Comparison of ENCODE assay signal across 8 mouse cellular contexts in genomic region chr11:3983863-3984745, GRCm38 (mm10). TPM values are rescaled to one million over a fixed set of nuclear protein-coding genes. Genes with fewer than 3 reads are reported as not detected.
DNase-seq lines count a peak whose midpoint lies in the region; ATAC-seq lines count a peak whose summit lies in the region.

No protein-coding gene starts in this region.

- H3K9me3 ChIP-seq in erythroblast, embryonic 14.5 days (ENCODE audit: control insufficient read depth, low read length), result no peaks in the 10 kb centered on the region
- H3K9me3 ChIP-seq in forebrain, embryonic 13.5 days (replicated peaks), result no peaks in the 10 kb centered on the region
- no peaks in the 10 kb centered on the region for H3K9me3 ChIP-seq in midbrain, embryonic 10.5 days (replicated peaks)

- peak overlapping the region; percentile 47 for H3K4me3 ChIP-seq in erythroblast, embryonic 14.5 days (replicated peaks)
- H3K4me3 ChIP-seq in forebrain, embryonic 13.5 days, result peak overlapping the region; percentile 41
- peak overlapping the region; percentile 56 for H3K4me3 ChIP-seq in midbrain, embryonic 10.5 days

- no peak for ATAC-seq in erythroblast, adult 5-6 weeks (replicated peaks; ENCODE audit: low FRiP score, poor library complexity, severe bottlenecking)
- ATAC-seq in forebrain, embryonic 13.5 days, result peak; percentile 41; the same call in 1 of the 2 replicates
- ATAC-seq in granulocyte monocyte progenitor cell, adult 5-6 weeks (replicated peaks; ENCODE audit: poor library complexity, severe bottlenecking), result no peak
- no peak for ATAC-seq in erythroid progenitor cell, adult 5-6 weeks (replicated peaks; ENCODE audit: low FRiP score, poor library complexity, severe bottlenecking)

- peak overlapping the region; percentile 64 for H3K9ac ChIP-seq in forebrain, embryonic 13.5 days

- H3K27me3 ChIP-seq in erythroblast, embryonic 14.5 days (ENCODE audit: control insufficient read depth), result peaks cover 37% of the 10 kb centered on the region
- H3K27me3 ChIP-seq in forebrain, embryonic 13.5 days, result peaks cover 26% of the 10 kb centered on the region
- peaks cover 31% of the 10 kb centered on the region for H3K27me3 ChIP-seq in midbrain, embryonic 10.5 days (ENCODE audit: low read depth, poor library complexity, severe bottlenecking)

- no peaks in the 10 kb centered on the region; the same call in none of the 2 replicates for H3K4me1 ChIP-seq in erythroblast, embryonic 14.5 days (ENCODE audit: control insufficient read depth)
- H3K4me1 ChIP-seq in forebrain, embryonic 13.5 days, result peaks cover 9% of the 10 kb centered on the region
- H3K4me1 ChIP-seq in midbrain, embryonic 10.5 days, result peaks cover 27% of the 10 kb centered on the region

- peak; percentile 76 to 86 for DNase-seq in kidney, postnatal 36 days
- DNase-seq in midbrain, embryonic 10.5 days (ENCODE audit: low spot score), result no peak
- no peak for DNase-seq in cerebellum, adult 8-10 months

- H3K36me3 ChIP-seq in erythroblast, embryonic 14.5 days (ENCODE audit: control insufficient read depth), result peaks cover 21% of the 10 kb centered on the region
- peaks cover 23% of the 10 kb centered on the region for H3K36me3 ChIP-seq in forebrain, embryonic 13.5 days (ENCODE audit: poor library complexity, severe bottlenecking)
- peaks cover 30% of the 10 kb centered on the region for H3K36me3 ChIP-seq in midbrain, embryonic 10.5 days

- no peak overlapping the region for H3K27ac ChIP-seq in forebrain, embryonic 13.5 days
- peak overlapping the region; percentile 57 for H3K27ac ChIP-seq in midbrain, embryonic 10.5 days (replicated peaks)

- peak overlapping the region; percentile 68 for H3K4me2 ChIP-seq in forebrain, embryonic 13.5 days

- WGBS in forebrain, embryonic 13.5 days, result 13% methylated on average over 15 of the region's 15 CpGs
- WGBS in midbrain, embryonic 10.5 days, result 15% methylated on average over 15 of the region's 15 CpGs

RNA-seq across cellular contexts. Expression of gene Gal3st1, which starts 0.7 kb away (rescaled TPM):
- polyA plus RNA-seq in erythroblast, embryonic 14.5 days (2012), result not detected in 2 replicates
- not detected in 2 replicates for total RNA-seq in erythroblast, adult 5-6 weeks (2015; ENCODE audit: low replicate concordance)
- not detected in 2 replicates for total RNA-seq in erythroblast, adult 5-6 weeks (2017; ENCODE audit: low replicate concordance)
- polyA plus RNA-seq in forebrain, embryonic 13.5 days (2015; fragmentation: Nextera tagmentation; extraction: Ambion mirVana), result 0.58 and 0.76 TPM in 2 replicates
- 0.16 TPM in 2 replicates for polyA plus RNA-seq in midbrain, embryonic 10.5 days (2016; fragmentation: Nextera tagmentation; extraction: Ambion mirVana)
- 0.21 and 1.3 TPM in 2 replicates for total RNA-seq in granulocyte monocyte progenitor cell, adult 5-6 weeks (2014; fragmentation: Nextera tagmentation)
- total RNA-seq in granulocyte monocyte progenitor cell, adult 5-6 weeks (2017), result 0.62 and 1.0 TPM in 2 replicates
- total RNA-seq in erythroid progenitor cell, adult 5-6 weeks (2015; ENCODE audit: low replicate concordance), result not detected in 2 replicates
- total RNA-seq in erythroid progenitor cell, adult 5-6 weeks (2017; ENCODE audit: low replicate concordance), result not detected in 2 replicates

RNA-seq across cellular contexts. Expression of gene 4930556J24Rik, which starts 7.5 kb away (rescaled TPM):
- polyA plus RNA-seq in erythroblast, embryonic 14.5 days (2012), result not detected in 2 replicates
- not detected in 2 replicates for total RNA-seq in erythroblast, adult 5-6 weeks (2015; ENCODE audit: low replicate concordance)
- total RNA-seq in erythroblast, adult 5-6 weeks (2017; ENCODE audit: low replicate concordance), result not detected in 2 replicates
- 0.20 TPM in 1 of 2 replicates, not detected in the other for polyA plus RNA-seq in forebrain, embryonic 13.5 days (2015; fragmentation: Nextera tagmentation; extraction: Ambion mirVana)
- 0.19 and 0.33 TPM in 2 replicates for polyA plus RNA-seq in midbrain, embryonic 10.5 days (2016; fragmentation: Nextera tagmentation; extraction: Ambion mirVana)
- total RNA-seq in granulocyte monocyte progenitor cell, adult 5-6 weeks (2014; fragmentation: Nextera tagmentation), result not detected in 2 replicates
- total RNA-seq in granulocyte monocyte progenitor cell, adult 5-6 weeks (2017), result not detected in 2 replicates
- total RNA-seq in erythroid progenitor cell, adult 5-6 weeks (2015; ENCODE audit: low replicate concordance), result not detected in 2 replicates
- total RNA-seq in erythroid progenitor cell, adult 5-6 weeks (2017; ENCODE audit: low replicate concordance), result not detected in 2 replicates

RNA-seq across cellular contexts. Expression of gene Pes1, which starts 20.3 kb away (rescaled TPM):
- polyA plus RNA-seq in erythroblast, embryonic 14.5 days (2012), result 1.3 and 2.5 TPM in 2 replicates
- total RNA-seq in erythroblast, adult 5-6 weeks (2015; ENCODE audit: low replicate concordance), result 11.3 and 15.0 TPM in 2 replicates
- total RNA-seq in erythroblast, adult 5-6 weeks (2017; ENCODE audit: low replicate concordance), result 19.0 and 20.4 TPM in 2 replicates
- polyA plus RNA-seq in forebrain, embryonic 13.5 days (2015; fragmentation: Nextera tagmentation; extraction: Ambion mirVana), result 70.6 and 77.0 TPM in 2 replicates
- polyA plus RNA-seq in midbrain, embryonic 10.5 days (2016; fragmentation: Nextera tagmentation; extraction: Ambion mirVana), result 96.3 and 103 TPM in 2 replicates
- total RNA-seq in granulocyte monocyte progenitor cell, adult 5-6 weeks (2014; fragmentation: Nextera tagmentation), result 69.2 and 87.0 TPM in 2 replicates
- 124 and 182 TPM in 2 replicates for total RNA-seq in granulocyte monocyte progenitor cell, adult 5-6 weeks (2017)
- total RNA-seq in erythroid progenitor cell, adult 5-6 weeks (2015; ENCODE audit: low replicate concordance), result 5.8 and 6.3 TPM in 2 replicates
- 9.8 and 10.5 TPM in 2 replicates for total RNA-seq in erythroid progenitor cell, adult 5-6 weeks (2017; ENCODE audit: low replicate concordance)

RNA-seq across cellular contexts. Expression of gene Sec14l4, which starts 47.2 kb away (rescaled TPM):
- polyA plus RNA-seq in erythroblast, embryonic 14.5 days (2012), result 0.02 TPM in 1 of 2 replicates, not detected in the other
- not detected in 2 replicates for total RNA-seq in erythroblast, adult 5-6 weeks (2015; ENCODE audit: low replicate concordance)
- total RNA-seq in erythroblast, adult 5-6 weeks (2017; ENCODE audit: low replicate concordance), result not detected in 2 replicates
- 0.10 TPM in 1 of 2 replicates, not detected in the other for polyA plus RNA-seq in forebrain, embryonic 13.5 days (2015; fragmentation: Nextera tagmentation; extraction: Ambion mirVana)
- polyA plus RNA-seq in midbrain, embryonic 10.5 days (2016; fragmentation: Nextera tagmentation; extraction: Ambion mirVana), result not detected in 2 replicates
- total RNA-seq in granulocyte monocyte progenitor cell, adult 5-6 weeks (2014; fragmentation: Nextera tagmentation), result not detected in 2 replicates
- not detected in 2 replicates for total RNA-seq in granulocyte monocyte progenitor cell, adult 5-6 weeks (2017)
- total RNA-seq in erythroid progenitor cell, adult 5-6 weeks (2015; ENCODE audit: low replicate concordance), result not detected in 2 replicates
- not detected in 2 replicates for total RNA-seq in erythroid progenitor cell, adult 5-6 weeks (2017; ENCODE audit: low replicate concordance)

RNA-seq across cellular contexts. Expression of gene Tcn2, which starts 52.1 kb away (rescaled TPM):
- polyA plus RNA-seq in erythroblast, embryonic 14.5 days (2012), result 0.07 and 0.08 TPM in 2 replicates
- total RNA-seq in erythroblast, adult 5-6 weeks (2015; ENCODE audit: low replicate concordance), result 33.4 and 50.3 TPM in 2 replicates
- total RNA-seq in erythroblast, adult 5-6 weeks (2017; ENCODE audit: low replicate concordance), result 12.0 and 20.8 TPM in 2 replicates
- 11.6 and 12.5 TPM in 2 replicates for polyA plus RNA-seq in forebrain, embryonic 13.5 days (2015; fragmentation: Nextera tagmentation; extraction: Ambion mirVana)
- polyA plus RNA-seq in midbrain, embryonic 10.5 days (2016; fragmentation: Nextera tagmentation; extraction: Ambion mirVana), result 24.5 and 28.1 TPM in 2 replicates
- total RNA-seq in granulocyte monocyte progenitor cell, adult 5-6 weeks (2014; fragmentation: Nextera tagmentation), result 69.5 and 77.3 TPM in 2 replicates
- total RNA-seq in granulocyte monocyte progenitor cell, adult 5-6 weeks (2017), result 46.0 and 51.7 TPM in 2 replicates
- 26.3 and 26.4 TPM in 2 replicates for total RNA-seq in erythroid progenitor cell, adult 5-6 weeks (2015; ENCODE audit: low replicate concordance)
- 8.5 and 22.8 TPM in 2 replicates for total RNA-seq in erythroid progenitor cell, adult 5-6 weeks (2017; ENCODE audit: low replicate concordance)

Comparison
In these comparisons a context has a peak if more than half of its experiments do, and no peak if none do; other contexts are left out.
1. DNase-seq: peak in kidney, postnatal 36 days (2 of 2); none in midbrain, embryonic 10.5 days (single experiment) and cerebellum, adult 8-10 months (single experiment).
2. Peak in every context shown above with its lines, with median percentiles within 50 percentile points of each other: H3K4me3 ChIP-seq.